Mouse (Mus musculus): ENCODE results near the gene Pcbp3.

Pcbp3 gene

DNA sequence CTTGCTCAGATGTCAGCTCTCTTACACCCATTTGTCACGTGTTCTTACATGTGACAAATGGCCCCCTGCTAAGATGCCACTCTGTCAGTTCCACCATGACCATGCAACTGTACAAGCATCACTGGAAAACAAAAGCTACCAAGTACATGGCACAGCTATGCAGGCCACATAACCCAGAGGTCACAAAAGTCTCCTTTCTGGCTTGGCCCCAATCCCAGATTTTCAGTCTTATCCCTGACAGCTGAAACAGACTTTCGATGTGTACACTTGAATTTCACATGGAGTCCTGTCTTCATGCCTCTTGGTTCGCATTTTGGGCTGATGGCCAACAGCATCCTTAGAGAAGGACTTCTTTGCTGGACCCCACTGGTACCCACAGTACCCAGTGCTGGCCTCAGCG, 116.8 kb downstream of the Pcbp3 start:
- DNase-seq (ENCODE audit: low spot score in 2 of 2) = no peak

DNA sequence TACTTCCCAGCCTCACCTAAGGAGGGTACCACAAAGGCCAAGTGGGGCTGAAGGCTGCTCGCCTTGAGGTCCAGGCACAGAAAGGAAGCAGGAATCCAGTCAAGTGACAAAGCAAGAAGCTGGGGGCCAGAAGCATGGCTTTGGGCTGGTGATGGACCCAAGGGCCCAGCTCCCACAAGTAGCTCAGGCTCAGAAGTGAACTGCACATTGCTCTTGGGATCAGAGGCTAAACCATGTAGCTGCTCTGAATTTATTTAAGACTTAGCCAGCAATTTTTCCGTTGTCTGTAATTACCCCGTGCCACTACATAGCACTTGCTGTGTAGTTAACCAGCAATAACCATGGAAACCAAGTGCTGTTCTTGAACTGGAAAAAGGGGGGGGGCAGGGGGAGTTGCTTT, 117.3 kb downstream of the Pcbp3 start:
- no peak for DNase-seq (ENCODE audit: low spot score in 2 of 2)

DNA sequence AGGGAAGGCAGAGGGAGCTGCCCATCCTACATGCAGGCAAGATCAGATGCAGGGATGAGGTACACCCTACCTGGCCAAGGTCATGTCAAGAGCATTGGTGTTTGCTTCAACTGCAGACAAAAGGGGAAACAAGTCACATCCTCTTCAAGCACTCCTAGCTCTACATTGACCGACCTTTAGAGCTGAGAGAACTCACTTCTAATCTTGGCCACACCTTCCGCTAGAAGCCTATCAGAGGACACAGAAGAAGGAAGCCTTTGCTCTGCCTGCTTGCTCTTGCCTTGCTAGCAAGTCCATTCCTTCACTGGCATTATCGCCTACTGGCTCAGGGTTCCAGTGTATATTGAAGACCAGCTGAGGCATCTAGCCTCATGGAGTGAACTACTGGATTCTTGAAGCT, 119.6 kb downstream of the Pcbp3 start:
- DNase-seq (ENCODE audit: low spot score in 2 of 2) = no peak

DNA sequence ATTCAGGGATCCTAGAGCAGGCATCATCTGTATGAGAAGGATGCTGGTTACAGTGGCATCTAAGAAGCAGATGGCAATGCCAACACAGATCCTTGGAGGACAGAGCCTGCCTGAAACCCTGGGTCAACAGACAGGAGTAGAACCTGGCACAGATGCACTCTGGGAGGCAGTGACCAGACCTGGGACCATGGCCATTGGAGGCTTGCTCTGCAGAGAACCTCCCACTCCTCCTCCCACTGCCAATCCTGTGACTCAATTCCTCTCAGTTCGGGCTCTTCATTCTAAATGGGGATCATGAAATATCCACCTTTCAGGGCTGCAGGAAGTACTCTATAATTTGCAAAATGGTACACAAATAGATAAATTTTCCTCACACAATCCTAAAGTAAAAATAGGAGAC, 120.5 kb downstream of the Pcbp3 start:
- DNase-seq (ENCODE audit: low spot score in 2 of 2) = no peak

DNA sequence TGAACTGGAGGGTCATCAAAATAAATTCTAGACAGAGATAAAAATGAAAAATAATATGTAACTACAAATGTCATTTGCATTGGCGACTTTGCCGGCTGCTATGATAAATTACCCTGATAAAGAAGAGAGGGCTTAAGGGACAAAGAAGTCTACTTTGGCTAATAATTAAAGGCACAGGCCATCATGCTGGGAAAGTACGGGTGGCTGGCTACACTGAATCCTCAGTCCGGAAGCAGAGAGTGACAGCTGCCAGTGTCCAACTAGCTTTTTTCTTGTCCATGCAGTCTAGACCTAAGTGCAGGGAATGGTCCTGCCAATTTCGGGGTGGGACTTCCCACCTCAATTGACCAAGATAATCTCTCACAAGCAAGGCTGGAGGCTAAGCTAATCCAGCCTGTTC, 121.1 kb downstream of the Pcbp3 start:
- no peak for DNase-seq (ENCODE audit: low spot score in 2 of 2)

DNA sequence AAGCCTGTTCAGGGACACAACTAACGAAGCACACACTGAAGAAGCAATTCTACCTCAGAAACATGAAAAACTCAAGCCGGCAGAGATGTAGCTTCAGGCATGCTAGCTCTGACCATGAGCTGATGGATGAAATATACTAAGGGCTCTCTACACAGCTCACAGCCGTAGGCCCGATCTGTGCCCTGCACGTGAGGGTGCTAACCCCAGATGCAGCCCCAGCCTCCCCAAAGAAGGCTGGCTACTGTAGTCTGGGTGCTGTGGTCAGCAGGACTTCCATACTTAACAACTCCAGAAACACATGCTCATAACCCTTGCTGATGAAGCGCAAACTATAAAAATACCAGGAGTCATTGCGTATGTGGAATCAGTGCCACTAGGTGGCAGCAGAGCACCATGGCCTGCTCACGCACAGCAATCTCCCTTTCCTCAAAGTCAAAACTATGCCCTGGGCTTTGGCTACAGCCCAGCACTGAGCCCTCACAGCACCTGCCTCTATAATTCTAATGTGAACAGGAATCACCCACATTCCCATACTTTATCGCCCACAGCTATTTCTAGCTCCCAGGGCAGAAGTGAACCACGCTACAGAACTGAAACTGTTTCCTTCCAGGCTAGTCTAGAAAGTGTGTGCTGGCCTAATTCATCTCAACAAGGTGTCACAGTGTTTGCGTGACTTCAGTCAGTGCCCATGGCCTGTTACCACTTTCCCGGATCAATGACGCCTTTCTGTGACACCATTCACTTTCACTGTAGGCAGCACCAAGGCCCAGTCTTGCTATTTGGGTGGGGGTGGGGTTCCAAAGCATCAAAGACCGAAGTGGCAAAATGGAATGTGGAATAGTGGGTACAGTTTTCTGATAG, 126.0 kb downstream of the Pcbp3 start:
- DNase-seq (ENCODE audit: low spot score in 2 of 2) = peak; percentile 78 to 92

DNA sequence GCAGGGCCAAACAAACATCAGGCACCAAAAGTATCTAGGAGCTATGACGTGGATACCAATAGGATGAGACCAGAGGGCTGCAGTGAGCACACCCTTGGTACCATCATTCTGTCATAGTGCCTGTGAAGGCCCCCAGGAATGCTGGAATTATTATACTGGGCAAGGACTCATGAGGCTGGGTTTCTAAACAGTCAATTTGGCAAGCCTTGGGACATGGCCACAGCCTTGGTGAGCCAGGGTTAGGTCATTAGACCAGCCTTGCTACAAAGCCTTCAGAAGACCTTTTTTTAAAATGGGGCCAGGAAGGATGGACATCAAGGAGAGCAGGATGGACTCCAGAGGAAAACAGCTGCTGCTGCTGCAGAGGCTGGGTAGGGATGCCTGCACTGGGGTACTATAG, 128.8 kb downstream of the Pcbp3 start:
- no peak for DNase-seq (ENCODE audit: low spot score in 2 of 2)

DNA sequence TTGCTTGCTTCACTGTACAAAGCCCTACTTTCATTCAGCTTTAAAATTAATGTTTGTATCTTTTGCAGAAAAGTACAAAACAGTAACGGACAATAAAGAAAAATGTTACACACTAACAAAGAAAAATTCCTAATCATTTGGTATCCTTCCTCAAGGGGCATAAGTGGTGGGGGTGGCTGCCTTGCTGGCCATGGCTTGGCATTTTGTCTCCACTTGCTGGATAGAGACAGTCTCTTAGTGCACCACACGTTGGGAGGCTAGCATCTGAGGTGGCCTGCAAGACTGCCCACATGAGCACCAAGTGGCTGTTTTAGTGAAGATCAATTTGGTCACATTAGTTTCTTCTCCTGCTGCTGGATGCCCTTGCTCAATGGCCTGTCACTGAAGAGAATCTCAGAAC, 129.8 kb downstream of the Pcbp3 start:
- DNase-seq (ENCODE audit: low spot score in 2 of 2) = no peak

DNA sequence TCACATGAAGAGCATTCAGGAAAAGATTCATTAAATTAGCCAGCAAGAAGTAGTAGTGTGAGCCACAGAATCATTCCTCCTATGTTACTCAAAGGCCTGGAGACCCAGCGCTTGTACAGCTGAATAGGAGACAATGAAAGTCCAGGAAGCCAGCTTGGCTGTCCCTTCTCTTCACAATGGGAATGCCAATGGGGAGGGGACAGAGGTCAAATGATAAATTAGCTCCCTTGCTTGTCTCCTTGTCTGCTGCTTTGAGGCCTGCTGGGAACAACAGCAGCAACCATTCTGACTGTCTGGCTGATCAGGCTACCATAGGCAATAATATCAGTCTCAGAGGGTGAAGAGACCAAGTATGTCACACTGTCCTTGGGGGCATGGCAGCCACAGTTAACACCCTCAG, 130.5 kb downstream of the Pcbp3 start:
- DNase-seq (ENCODE audit: low spot score in 2 of 2) = no peak

DNA sequence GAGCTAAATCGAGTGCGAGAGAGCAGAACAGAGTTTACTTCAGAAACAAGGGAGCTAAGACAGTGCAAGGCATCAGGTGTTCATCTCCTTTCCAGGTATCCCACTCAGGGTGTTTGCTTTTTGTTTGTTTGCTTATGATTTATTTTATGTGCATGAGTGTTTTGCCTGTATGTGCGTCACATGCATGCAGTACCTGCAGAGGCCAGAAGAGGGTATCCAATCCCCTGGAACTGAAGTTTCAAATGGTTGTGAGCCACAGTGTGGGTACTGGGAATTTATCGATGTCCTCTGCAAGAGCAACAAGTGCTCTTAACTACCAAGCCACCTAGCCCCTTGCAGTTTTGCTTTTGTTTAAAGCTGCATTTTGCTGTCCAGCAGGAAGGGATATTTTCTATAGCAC, 132.8 kb downstream of the Pcbp3 start:
- no peak for DNase-seq (ENCODE audit: low spot score in 2 of 2)

DNA sequence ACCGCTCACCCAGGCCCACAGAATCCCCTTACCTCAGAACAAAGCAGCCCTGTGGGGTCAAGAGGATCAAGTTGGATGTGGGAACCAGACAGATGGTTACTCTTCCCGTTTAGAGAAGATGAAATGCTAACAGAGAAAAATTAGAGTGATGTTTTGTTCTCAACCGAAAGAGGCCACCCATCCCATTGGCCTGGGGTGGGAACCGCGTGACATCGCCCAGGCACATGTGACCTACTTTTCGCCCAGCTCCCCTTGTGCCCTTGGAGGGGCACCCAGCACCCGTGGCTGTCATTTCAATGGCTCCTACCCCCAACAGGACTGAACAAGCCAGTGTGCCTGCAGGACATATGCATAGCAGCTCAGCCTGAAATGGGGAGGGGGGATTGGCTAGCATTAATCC, 139.0 kb downstream of the Pcbp3 start:
- no peak for DNase-seq (ENCODE audit: low spot score in 2 of 2)

DNA sequence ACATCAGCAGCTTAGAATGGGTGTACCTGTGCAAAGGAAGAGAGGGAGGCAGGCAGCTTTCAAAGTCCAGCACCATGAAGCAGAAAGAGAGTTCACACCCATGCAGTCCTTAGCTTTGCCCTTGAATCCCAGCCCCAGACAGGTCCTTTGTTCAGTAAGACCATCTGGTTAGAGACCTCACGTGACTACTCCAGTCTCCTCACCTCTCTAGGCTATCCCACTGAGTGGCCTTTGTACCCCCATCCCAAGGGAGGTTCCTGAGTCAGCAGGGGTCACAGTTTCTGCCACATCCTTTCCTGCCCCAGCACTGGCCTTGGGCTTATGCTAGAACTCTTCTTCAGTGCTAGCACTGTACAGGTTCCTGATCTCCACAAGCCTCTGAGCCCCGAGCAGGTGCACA, 142.4 kb downstream of the Pcbp3 start:
- DNase-seq (ENCODE audit: low spot score in 2 of 2) = no peak

DNA sequence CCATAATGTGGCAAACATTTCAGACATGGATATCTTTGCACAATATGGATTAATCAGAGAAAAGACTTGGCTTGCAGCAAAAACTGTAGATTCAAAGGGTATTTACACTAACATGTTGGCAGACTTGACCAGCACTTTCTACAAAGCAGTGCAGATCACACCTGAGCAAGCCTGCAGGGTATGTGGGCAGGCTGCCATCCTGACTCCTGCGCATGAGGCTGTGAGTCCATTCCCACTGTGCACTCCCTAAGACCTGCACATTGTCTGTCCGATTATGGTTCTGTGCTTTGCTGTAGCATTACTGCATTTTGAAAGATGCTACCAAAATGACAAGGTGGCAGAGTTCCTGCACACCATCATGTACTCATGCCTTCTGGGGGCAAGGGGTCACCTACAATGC, 143.3 kb downstream of the Pcbp3 start:
- no peak for DNase-seq (ENCODE audit: low spot score in 2 of 2)

DNA sequence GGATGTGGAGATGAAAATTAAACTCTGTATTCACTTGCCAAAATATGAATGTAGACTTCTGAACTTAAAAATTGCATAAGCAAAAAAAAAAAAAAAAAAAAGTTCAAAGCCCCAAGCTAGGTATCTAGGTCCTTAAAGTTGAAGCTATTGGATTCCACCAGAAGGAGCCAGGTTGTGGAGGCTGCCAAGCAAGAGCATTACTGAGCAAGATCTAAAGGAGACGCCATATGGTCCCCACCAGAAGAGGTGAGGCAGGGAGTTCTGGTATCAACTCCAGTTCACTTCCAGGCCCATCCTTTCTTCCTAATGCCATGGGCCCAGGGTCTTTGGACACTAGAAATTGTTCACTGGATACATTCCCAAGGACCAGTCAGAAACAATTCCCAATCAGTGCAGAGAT, 144.8 kb downstream of the Pcbp3 start:
- DNase-seq (ENCODE audit: low spot score in 2 of 2) = no peak

DNA sequence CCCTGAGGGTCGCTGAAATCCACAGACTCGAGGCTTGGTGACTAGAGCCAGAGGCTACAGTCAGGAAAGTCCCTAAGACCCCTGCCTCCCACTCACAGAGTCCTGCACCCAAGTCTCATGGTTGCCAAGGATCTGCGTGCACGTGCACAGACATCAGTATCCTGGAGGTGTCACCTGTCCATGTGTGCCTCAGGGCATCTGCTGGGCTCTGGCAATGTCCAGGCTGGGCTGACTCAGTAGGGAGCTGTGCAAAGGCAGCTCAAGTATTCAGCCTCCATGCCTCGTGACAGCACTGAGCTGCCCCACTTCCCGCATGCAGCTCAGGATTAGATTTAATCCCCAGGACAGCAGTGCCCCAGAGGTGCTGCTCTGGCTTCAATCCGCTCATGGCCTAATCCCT, 145.3 kb downstream of the Pcbp3 start:
- no peak for DNase-seq (ENCODE audit: low spot score in 2 of 2)

DNA sequence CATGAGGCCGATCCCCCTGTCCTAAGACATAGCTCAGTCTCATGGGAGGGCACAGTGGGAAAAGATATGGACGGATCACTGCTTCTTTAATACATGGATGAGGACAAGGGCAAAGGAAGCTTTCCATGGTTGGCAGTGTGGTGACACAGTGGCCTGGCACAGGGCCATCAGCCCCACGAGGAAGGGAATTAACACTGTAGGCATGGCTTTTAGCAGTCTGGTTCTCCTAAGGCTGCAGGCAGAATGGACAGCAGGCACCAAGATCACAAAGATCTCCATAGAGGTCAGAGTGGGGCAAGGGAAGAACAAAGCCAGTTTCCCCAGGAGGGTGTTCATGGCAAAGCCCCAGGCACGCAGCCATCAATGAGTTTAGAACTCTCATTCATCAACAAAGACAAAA, 146.2 kb downstream of the Pcbp3 start:
- DNase-seq (ENCODE audit: low spot score in 2 of 2) = no peak

DNA sequence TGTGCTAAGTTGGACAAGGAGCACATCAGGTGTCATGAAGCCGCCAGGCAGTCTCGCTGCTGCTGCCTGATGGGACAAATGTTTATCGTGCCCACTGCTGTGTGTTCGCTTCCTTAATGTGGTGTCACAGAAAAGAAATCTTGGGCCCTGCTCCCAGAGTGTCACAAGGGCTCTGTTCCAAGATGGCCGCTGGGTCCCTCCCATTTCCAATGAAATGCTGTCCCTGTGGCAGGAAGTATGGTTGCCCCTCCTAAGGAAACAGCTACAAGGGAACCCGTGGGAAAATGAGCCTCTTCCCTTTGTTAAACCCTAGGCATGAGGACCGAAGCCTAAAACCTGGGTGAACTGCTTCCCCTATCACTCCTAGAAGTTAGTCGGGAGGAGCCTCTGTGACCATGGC, 146.9 kb downstream of the Pcbp3 start:
- DNase-seq (ENCODE audit: low spot score in 2 of 2) = no peak

DNA sequence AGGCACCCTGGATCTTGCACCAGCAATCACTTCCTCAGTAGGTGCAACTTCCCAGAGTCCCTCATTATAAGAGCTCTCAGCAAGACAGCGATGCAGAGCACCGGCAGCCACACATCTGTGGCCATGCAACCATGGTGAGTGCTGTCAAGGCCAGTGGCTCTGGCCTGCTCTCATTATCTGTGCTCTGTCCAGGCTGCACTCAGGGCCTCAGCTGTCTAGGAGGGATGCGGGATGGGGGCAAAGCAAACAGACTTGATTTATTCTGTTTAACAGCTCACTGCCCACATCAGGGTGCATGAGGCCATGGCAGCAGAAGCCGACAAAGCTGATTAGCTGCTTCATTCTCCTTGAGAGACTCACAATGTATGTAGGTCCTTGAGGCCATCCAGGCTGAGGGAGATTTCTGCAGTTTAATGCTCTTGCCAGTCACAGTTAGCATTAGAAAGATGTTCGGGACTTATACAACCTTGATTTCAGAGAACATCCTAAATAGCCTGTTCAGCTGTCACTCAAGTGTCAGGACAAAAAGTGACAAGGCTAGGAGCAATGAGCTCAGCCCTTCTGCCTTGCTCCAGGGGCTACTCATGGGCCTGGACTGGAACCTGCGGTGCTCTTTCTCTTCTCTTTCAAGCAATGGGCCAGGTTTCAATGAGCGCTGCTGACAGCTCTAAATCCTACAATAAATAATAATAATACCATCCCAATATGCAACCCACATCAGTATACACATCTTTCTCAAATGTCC, 151.6 kb downstream of the Pcbp3 start:
- no peak for DNase-seq (ENCODE audit: low spot score in 2 of 2)

DNA sequence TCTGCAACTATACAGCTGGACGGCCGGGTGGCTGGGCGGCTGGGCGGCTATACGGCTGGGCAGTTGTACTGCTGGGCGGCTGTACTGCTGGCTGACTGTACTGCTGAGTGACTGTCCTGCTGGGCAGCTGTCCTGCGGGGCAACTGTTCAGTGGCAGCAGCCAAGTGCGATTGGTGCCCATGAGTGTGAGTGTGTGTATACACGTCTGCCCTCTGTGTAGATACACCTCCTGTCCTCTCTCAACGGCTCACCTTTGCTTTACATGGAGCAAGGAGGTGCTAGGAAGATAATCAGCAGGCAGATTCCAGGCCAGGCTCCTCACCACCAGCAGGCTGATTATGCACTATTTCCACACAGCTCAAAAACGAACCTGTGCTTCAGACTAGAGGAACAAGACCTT, 152.2 kb downstream of the Pcbp3 start:
- no peak for DNase-seq (ENCODE audit: low spot score in 2 of 2)

DNA sequence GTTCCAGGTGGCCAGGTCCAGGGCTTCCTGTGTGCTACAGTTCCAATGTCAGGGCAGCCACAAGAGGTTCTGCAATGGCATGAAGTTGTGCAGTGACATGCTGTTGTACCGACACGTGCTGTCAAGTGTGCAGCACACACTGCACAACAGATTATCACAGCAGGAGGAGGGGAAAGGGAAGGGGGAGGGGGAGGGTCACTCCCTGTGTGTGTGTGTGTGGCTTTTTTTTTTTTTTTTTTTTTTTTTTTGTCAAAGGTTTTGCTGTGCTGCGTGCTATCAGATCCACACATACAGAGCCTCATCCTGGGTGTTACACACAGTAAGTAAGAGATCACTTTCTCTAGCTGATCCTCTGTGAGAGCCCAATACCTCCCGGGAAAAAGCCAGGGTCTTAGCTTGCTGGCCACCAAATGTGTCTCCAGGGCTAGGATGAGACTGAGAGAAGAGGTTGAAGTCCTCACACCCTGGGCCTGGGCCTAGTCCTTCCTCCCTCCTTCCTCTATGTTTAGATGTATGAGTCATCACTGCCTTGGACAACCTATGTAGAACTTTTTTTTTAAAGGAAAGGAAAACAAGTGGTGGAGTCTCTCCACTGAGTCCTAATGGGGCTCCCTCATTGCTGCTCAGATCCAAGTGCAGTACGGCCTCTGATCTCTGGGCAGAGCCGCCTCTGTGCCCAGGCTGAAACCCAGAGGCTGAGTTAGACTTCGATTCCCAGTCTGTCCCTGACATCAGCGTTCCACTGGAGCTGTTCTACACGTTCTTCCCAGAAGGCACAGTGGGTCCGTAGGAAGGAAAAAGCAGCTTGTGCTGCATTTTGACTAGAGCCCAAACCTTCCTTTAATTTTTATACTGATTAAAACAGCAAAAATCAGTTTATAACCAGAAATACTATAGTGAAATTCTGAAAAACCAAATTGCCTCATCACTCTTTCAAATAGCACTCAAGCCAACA, 153.0 kb downstream of the Pcbp3 start:
- DNase-seq (ENCODE audit: low spot score in 2 of 2) = peak in 1 of 2 experiments; percentile 22

DNA sequence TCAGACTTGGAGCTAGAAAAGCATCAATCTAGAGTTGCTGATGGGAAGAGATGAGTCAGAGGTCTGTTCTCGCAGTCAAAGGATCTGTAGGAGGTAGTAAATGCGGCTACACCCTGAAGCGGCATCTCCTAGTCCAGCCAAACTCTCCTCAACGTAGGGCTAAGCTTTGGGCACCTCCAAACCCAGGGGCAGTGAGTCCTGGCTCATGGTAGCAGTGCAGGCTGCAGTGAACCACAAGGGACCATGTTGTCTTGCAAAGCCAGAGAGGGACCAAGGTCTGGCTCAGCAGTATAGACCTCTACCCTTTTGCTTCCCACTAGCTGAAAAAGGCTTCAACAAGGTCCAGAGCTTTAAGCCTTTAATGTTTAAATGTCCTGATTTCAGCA, 159.2 kb downstream of the Pcbp3 start:
- DNase-seq (ENCODE audit: low spot score in 2 of 2) = no peak

DNA sequence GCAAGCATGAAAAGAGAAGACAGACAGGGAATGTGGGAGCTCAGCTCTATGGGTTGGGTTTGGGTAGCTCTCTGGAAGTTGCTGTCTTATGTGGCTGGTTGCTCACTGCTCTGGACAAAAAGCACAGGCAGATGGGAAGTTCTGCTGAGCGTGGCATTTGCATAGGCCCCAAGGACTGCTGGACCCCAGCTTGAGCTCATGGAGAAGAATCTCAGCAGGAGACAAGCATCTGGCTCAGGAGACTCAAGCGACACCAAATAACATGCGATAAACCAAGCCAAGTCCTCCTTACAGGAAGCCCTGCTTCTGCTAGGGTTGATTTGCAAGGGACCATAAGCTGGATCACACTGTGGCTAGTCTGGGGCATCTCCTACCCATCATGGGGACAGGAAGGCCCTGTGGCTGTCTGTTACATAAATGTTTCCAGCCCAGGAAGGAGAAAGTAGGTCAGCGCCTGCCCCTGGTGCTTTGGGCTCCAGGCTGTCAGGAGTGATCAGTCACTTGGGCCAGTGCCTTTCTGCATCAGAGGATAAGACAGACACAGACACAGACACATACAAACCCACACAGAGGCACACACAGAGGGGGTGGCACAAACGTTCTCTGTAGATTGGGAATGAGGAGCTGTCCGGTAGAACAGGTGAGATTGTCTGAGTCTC, 159.7 kb downstream of the Pcbp3 start:
- peak; percentile 24 to 29 for DNase-seq (ENCODE audit: low spot score in 2 of 2)
